Mouse (Mus musculus) lung, postnatal 25 days (tissue): ENCODE measurements around the gene Vmn2r76.
"Not testable (repeated sequence)": the region's sequence is repeated elsewhere in the genome, so short reads cannot be mapped to it uniquely, and the experiment has no call there.

Source experiments
- DNase-seq: peaks from one replicate; pipeline ENCODE4 v3.0.0; 2022; ENCODE audit warnings: low spot score

Vmn2r76 gene

DNA sequence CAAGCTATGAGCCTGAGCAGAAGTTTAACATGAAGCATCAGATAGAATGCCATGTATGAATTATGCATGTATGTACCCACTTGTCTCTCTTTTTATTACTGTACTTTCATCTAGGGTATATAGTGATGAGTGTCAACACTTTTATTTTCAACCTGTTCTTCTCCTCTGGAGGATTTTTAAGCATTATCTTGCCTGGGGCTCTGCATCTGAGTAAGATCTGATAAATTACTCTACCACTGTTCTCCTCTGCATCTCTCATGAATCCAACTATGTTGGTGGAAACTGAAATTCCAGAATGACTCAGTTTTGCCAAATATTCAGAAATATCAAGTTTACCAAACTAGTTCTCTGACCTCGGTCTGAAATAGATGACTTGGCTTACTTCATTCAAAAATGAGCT, at the start of gene Vmn2r76:
Gene Vmn2r76 (minus strand): TSS at position 101 of the 400 bp plus-strand sequence.
- DNase-seq: no peak

DNA sequence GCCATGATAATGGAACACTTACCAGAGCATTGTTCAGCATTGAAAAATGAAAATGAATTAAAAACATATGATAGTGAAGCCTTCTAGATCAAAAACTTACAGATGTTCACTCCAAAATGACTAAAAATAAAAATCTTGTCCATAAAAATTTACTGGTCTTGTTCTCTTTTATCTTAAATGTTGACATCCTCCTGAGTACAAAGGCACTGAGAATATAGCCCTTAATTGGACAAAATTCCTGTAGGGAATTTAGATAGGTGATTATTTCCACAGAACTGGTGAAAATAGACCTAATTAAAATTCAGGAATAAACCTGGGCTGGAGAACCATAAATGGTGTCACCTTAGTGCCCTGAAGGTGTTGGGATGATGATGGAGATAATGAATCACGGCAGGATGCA, 31.0 kb upstream of the Vmn2r76 start, which contains the start of gene Olfr310:
Gene Olfr310 (minus strand): TSS at position 101 of the 400 bp plus-strand sequence.
- no peak for DNase-seq

DNA sequence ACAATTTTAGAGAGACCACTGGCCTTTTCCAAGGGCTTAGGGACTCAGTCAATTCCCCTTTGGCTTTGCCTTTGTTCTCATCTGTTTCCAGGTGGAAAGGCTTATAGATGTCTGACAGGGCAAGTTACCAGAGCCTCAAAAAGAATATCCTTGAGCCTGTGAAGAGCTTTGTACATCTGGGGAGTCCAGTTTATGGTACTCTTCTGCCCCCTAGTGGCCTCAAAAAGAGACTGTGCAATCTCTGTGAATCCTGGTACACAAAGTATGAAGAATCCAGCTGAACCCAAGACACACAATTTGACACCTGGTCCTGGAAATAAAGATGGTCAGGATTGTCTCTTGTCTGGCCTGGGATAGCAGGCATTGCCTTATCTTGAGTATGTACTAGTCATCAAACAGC, 34.8 kb downstream of the Vmn2r76 start:
- no peak for DNase-seq

DNA sequence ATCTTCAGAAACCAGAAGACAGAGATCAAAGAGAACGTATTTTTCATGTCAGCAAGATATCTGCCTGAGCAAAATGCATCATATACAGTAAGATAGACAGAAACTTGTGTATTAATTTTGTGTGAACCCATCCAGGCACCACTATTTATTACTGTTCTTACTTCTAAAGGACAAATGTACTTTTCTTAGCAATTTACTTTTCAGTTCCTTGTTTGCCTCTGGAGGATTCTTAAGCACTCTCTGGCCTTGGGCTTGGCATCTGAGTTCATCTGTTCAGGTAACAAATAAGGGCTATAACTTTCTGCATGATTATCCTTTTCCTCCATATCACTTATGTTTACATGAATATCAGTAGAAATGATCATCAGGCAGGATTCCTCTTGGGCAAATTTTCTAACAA, 74.4 kb downstream of the Vmn2r76 start, which contains the start of gene Vmn2r75:
Gene Vmn2r75 (minus strand): TSS at position 101 of the 400 bp plus-strand sequence.
- not testable (repeated sequence) for DNase-seq
